ENCODE assay signal across 11 mouse cellular contexts in the genomic region with DNA sequence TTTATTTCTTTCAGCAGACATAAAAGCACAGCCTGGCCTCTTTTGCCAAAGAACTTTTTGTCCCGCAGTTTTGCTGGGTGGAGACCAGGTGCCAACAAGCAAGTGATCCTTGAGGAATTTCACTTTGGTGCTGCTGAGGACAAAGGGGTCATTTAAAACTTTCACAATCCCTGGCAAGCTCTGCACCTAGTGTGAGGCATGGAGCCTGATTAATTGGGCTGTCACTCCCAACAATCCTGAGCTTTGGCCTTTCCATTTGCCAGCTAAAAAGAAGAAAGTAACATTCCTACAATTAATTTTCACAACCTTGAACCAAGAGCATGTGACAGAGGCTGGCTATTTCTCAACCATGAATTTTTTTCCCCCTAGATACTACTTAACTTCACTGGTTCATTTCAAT.
A peak's percentile ranks its signal among the peaks of the same experiment; 100 is the strongest.
DNase-seq lines count a peak whose midpoint lies in the region; ATAC-seq and TF ChIP-seq lines count a peak whose summit lies in the region.
"Had no signal": no experiment of that assay in that cellular context is flagged by ENCODE, and none has a peak within 500 bp of the region (broad histone marks: within the 10 kb centered on the region; RNA-seq: fewer than 3 reads in every experiment).

No protein-coding gene starts in this region.

- H3K9ac ChIP-seq in lung, embryonic 14.5 days: no peak overlapping the region
- H3K9ac ChIP-seq: midbrain, embryonic 12.5 days had no signal

- peak; percentile 19 for DNase-seq in lung, embryonic 14.5 days
- no peak for DNase-seq in lung, adult 2 months
- peak; percentile 14 to 32 for DNase-seq in adrenal gland, postnatal 36 days
- peak; percentile 77 for DNase-seq in gonadal fat pad, adult 2 months (ENCODE audit: low read depth)
- DNase-seq in lung, postnatal 36 days: peak; percentile 9
- DNase-seq in urinary bladder, adult 2 months (ENCODE audit: low spot score): no peak
- DNase-seq in cerebellum, adult 11-12 months: no peak
- DNase-seq: cerebellum, adult 11 months; right cerebral cortex, adult 18-20 months; thymus, postnatal 25 days had no signal

- no peaks in the 10 kb centered on the region for H3K27me3 ChIP-seq in lung, embryonic 14.5 days (ENCODE audit: insufficient read depth, low read length)
- H3K27me3 ChIP-seq: midbrain, embryonic 12.5 days had no signal

- WGBS in lung, embryonic 14.5 days: 30% methylated on average over 1 of the region's 1 CpGs
- WGBS in lung, adult 2 months: 14% methylated on average over 1 of the region's 1 CpGs

- no peaks in the 10 kb centered on the region for H3K4me1 ChIP-seq in lung, embryonic 14.5 days (ENCODE audit: insufficient read depth)
- H3K4me1 ChIP-seq in lung, adult 2 months (ENCODE audit: control insufficient read depth, insufficient read depth, low read length): no peaks in the 10 kb centered on the region
- H3K4me1 ChIP-seq: midbrain, embryonic 12.5 days had no signal

- no peak overlapping the region for H3K4me2 ChIP-seq in lung, embryonic 14.5 days
- H3K4me2 ChIP-seq: midbrain, embryonic 12.5 days had no signal

- H3K9me3 ChIP-seq in lung, embryonic 14.5 days (ENCODE audit: low read depth, low read length): no peaks in the 10 kb centered on the region
- H3K9me3 ChIP-seq: midbrain, embryonic 12.5 days had no signal

- no peak for ATAC-seq in lung, embryonic 14.5 days (ENCODE audit: insufficient read depth)

- no peak overlapping the region for H3K27ac ChIP-seq in lung, embryonic 14.5 days (ENCODE audit: low read depth)
- H3K27ac ChIP-seq: midbrain, embryonic 12.5 days had no signal

- H3K4me3 ChIP-seq in lung, embryonic 14.5 days (ENCODE audit: low read depth, low read length): no peak overlapping the region
- no peak overlapping the region for H3K4me3 ChIP-seq in lung, adult 2 months (replicated peaks; ENCODE audit: extremely low read depth, low read depth, low read length)
- H3K4me3 ChIP-seq: midbrain, embryonic 12.5 days had no signal

- no peaks in the 10 kb centered on the region for H3K36me3 ChIP-seq in lung, embryonic 14.5 days (ENCODE audit: insufficient read depth)
- H3K36me3 ChIP-seq: midbrain, embryonic 12.5 days had no signal

- no peak for TF ChIP-seq CTCF in lung, embryonic 14.5 days (IDR thresholded peaks at IDR 0.05; ENCODE audit: low read depth)
- no peak for TF ChIP-seq CTCF in lung, adult 2 months (IDR thresholded peaks at IDR 0.05; ENCODE audit: insufficient read depth, low read length)

- TF ChIP-seq POLR2A in lung, adult 2 months (IDR thresholded peaks at IDR 0.05; ENCODE audit: borderline replicate concordance, extremely low read depth, low read depth, low read length): no peak

Comparison
In these comparisons a context has a peak if more than half of its experiments do, and no peak if none do; other contexts are left out.
1. DNase-seq: peak in lung, embryonic 14.5 days (single experiment), adrenal gland, postnatal 36 days (2 of 2), gonadal fat pad, adult 2 months (single experiment) and lung, postnatal 36 days (single experiment); none in lung, adult 2 months (single experiment), urinary bladder, adult 2 months (single experiment) and cerebellum, adult 11-12 months (single experiment).